Mouse (Mus musculus): ENCODE data around the gene Rad51d.

DNA sequence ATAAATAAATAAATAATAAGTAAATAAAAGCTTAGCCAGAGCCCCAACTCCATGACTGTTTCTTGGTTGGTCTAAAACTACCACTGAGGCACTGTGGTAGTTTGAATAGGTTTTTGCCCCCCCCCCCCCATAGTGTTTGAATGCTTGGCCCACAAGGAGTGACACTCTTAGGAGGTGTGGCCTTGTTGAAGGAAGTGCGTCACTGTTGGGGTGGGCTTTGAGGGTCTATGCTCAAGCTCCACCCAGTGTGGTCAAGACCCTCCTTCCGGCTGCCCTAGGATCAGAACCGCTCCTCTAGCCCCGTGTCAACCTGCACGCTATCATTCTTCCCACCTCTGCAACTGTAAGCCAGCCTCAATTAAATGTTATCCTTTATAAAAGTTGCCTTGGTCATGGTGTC, 14.8 kb downstream of the Rad51d start:
- TF ChIP-seq CTCF (IDR thresholded peaks at IDR 0.05; ENCODE audit: low read depth) (no peak), EP300 (optimal IDR thresholded peaks at IDR 0.05) (no peak)
